Mouse (Mus musculus) neural tube, embryonic 14.5 days (tissue): Measurements from ENCODE around the gene Smarcd1. TPM values are rescaled to one million over a fixed set of nuclear protein-coding genes. Genes with fewer than 3 reads are reported as not detected.

Experiments used
- ATAC-seq: fragments of 200-750 bp; cut with Nextera tagmentation; 2 replicates; pipeline ENCODE4 v1.8.0; 2017; ENCODE audit warnings: low read depth, mild to moderate bottlenecking, moderate TSS enrichment, moderate library complexity
- H3K27ac ChIP-seq: fragments of 300-500 bp; sonication (generic); 2 replicates; pipeline ENCODE4 v1.5.1; 2014; ENCODE audit warnings: low read depth, mild to moderate bottlenecking, control low read depth, low read length, moderate library complexity, mixed read lengths
- H3K27me3 ChIP-seq: fragments of 300-500 bp; sonication (generic); 2 replicates; pipeline ENCODE4 v1.6.1; 2014; ENCODE audit warnings: low read length; ENCODE audit not compliant: control insufficient read depth, insufficient read depth
- H3K36me3 ChIP-seq: fragments of 300-500 bp; sonication (generic); 2 replicates; pipeline ENCODE4 v1.6.1; 2014; ENCODE audit warnings: low read length, mixed read lengths; ENCODE audit not compliant: control insufficient read depth, insufficient read depth
- H3K4me1 ChIP-seq: fragments of 300-500 bp; sonication (generic); 2 replicates; pipeline ENCODE4 v1.6.1; 2014; ENCODE audit warnings: low read length; ENCODE audit not compliant: control insufficient read depth, insufficient read depth
- H3K4me2 ChIP-seq: fragments of 300-500 bp; sonication (generic); 2 replicates; pipeline ENCODE4 v1.6.1; 2014; ENCODE audit warnings: mild to moderate bottlenecking, low read depth, low read length, control low read depth
- H3K4me3 ChIP-seq: fragments of 300-500 bp; sonication (generic); 2 replicates; pipeline ENCODE4 v1.5.1; 2014; ENCODE audit warnings: low read depth, low read length, control low read depth, mixed read lengths
- H3K9ac ChIP-seq: fragments of 300-500 bp; sonication (generic); replicated peaks from 2 replicates; pipeline ENCODE4 v1.6.1; 2014; ENCODE audit warnings: low read depth, mild to moderate bottlenecking, control low read depth, low read length, mixed read lengths
- H3K9me3 ChIP-seq: fragments of 300-500 bp; sonication (generic); 2 replicates; pipeline ENCODE4 v1.6.1; 2016; ENCODE audit warnings: low read length; ENCODE audit not compliant: control insufficient read depth
- WGBS: fragments of 180-500 bp; shearing (Covaris S2); extraction: QIAGEN DNeasy Blood & Tissue Kit; methylation state at CpG from one replicate; pipeline ENCODE4 v1.1.7; 2014; 5-methylcytosine and 5-hydroxymethylcytosine counted together
- polyA plus RNA-seq: library from polyadenylated mRNA; unstranded; fragments of >200 nt; fragmentation: Nextera tagmentation; extraction: Ambion mirVana; gene quantifications from 2 replicates; pipeline ENCODE4 v1.2.1, GENCODE M21; 2014

Gene Smarcd1
- polyA plus RNA-seq, 1 experiment from 2014 or later: 110 TPM

DNA sequence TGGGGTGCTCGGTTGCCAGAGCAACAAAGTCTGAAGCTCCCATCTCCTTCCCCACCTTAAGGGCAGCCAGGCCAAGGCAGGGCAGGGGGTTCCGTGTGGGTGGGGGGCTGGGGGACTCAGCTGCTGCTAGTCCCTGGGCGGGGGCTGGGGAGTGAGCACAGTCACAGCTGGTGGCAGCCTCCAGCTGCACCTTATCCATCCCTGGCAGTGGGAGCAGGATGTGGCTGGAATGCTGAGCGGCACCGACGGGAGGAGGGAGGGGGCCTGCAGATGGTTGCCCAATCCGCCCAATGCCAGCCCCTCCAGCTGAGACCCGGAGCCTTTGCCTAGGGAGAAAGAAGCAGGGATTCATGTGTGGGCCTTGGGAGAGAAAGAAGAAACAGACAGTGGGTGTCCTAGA, 24.8 kb upstream of the Smarcd1 start:
- H3K9ac ChIP-seq: peak overlapping the region; percentile 37; the same call in 1 of the 2 replicates
- H3K27me3 ChIP-seq: no peaks in the 10 kb centered on the region
- H3K9me3 ChIP-seq: no peaks in the 10 kb centered on the region
- 11% methylated on average over 8 of the region's 8 CpGs for WGBS
- peak; percentile 62 for ATAC-seq
- H3K36me3 ChIP-seq: peaks cover 5% of the 10 kb centered on the region; the same call in 1 of the 2 replicates
- H3K27ac ChIP-seq: peak overlapping the region; percentile 72
- H3K4me3 ChIP-seq: no peak overlapping the region
- peaks cover 50% of the 10 kb centered on the region for H3K4me1 ChIP-seq
- peak overlapping the region; percentile 64 for H3K4me2 ChIP-seq

DNA sequence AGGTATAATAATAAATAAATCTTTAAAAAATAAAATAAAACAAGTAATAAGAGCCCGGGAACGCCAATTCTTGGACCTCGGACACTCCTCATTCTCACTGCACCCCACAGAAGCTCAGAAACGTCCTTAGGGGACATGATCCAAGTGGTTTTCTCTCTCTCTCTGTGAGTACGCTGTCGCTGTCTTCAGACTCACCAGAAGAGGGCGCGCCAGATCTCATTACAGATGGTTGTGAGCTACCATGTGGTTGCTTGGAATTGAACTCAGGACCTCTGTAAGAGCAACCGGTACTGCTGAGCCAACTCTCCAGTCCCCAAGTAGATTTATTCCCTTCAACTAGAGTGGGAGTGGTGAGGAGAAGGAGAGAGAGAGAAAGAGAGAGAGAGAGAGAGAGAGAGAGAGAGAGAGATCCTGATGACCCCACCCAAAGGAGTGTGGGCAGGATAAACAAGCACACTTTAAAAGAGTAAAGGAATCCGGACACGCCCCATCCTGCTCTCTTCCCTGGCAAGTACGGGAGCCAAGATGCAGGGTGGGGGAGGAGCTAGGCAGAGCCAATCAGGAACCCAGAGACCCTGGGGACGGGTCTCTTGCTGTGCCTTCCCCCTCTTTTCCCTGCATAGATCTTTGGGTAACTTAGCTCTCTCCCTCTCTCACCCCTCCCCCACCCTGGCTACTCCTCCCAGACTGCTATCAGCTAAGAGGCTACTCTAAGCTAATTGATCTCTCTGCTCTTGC, 23.7 kb upstream of the Smarcd1 start:
- no peak overlapping the region for H3K27ac ChIP-seq
- H3K4me3 ChIP-seq: no peak overlapping the region
- H3K4me2 ChIP-seq: no peak overlapping the region
- 14% methylated on average over 13 of the region's 13 CpGs for WGBS
- H3K36me3 ChIP-seq: no peaks in the 10 kb centered on the region
- H3K4me1 ChIP-seq: peaks cover 40% of the 10 kb centered on the region
- no peaks in the 10 kb centered on the region for H3K9me3 ChIP-seq
- no peak overlapping the region for H3K9ac ChIP-seq
- peak; percentile 44; the same call in 1 of the 2 replicates for ATAC-seq
- no peaks in the 10 kb centered on the region for H3K27me3 ChIP-seq

DNA sequence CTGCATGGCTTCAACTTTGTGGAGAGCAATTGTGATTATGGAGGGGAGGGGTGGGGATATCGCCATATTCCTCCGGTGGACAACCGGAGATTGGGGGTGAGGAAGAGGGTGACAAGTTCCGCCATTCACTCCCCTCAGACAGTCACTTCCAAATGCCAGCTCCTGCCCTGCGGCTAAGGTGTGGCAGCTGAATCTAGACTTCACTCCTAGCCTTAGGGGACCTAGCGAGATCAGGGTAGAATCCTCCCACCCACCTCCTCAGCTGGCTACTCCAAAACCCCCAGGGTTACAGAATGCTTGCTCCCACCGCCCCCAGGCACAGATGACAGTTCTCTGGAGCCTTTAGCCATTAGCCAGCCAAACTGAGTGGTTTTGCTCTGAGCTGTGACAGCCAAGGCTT, 22.9 kb upstream of the Smarcd1 start:
- 52% methylated on average over 7 of the region's 7 CpGs for WGBS
- ATAC-seq: no peak

DNA sequence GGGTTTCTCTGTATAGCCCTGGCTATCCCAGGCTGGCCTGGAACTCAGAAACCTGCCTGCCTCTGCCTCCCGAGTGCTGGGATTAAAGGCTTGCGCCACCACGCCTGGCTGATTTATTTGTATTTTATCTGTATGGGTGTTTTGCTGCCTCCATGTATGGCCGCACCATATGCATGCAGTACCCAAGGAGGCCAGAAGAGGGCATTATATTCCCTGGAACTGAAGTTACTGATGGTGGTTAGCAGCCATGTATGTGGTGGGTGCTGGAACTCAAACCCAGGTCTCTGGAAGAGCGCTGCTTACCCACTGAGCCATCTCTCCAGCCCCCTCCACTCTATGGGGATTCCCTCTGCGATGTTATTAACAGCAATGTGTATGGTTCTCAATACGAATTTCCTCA, 19.0 kb upstream of the Smarcd1 start:
- 94% methylated on average over 7 of the region's 7 CpGs for WGBS
- no peak for ATAC-seq
- Histone ChIP-seq H3K4me2 (no peak overlapping the region), H3K27ac (no peak overlapping the region), H3K9ac (no peak overlapping the region), H3K4me1 (peaks cover 7% of the 10 kb centered on the region; the same call in 1 of the 2 replicates), H3K9me3 (no peaks in the 10 kb centered on the region), H3K4me3 (no peak overlapping the region), H3K27me3 (no peaks in the 10 kb centered on the region), H3K36me3 (0 out of 2 replicates have a peak, but pooled peaks cover 7% of the 10 kb centered on the region)

More for the DNA sequence above, 22.9 kb upstream of the Smarcd1 start:
- H3K4me1 ChIP-seq: peaks cover 32% of the 10 kb centered on the region
- no peaks in the 10 kb centered on the region for H3K9me3 ChIP-seq
- H3K27ac ChIP-seq: no peak overlapping the region
- no peak overlapping the region for H3K9ac ChIP-seq
- no peak overlapping the region for H3K4me2 ChIP-seq
- H3K36me3 ChIP-seq: no peaks in the 10 kb centered on the region
- H3K27me3 ChIP-seq: no peaks in the 10 kb centered on the region
- H3K4me3 ChIP-seq: no peak overlapping the region

DNA sequence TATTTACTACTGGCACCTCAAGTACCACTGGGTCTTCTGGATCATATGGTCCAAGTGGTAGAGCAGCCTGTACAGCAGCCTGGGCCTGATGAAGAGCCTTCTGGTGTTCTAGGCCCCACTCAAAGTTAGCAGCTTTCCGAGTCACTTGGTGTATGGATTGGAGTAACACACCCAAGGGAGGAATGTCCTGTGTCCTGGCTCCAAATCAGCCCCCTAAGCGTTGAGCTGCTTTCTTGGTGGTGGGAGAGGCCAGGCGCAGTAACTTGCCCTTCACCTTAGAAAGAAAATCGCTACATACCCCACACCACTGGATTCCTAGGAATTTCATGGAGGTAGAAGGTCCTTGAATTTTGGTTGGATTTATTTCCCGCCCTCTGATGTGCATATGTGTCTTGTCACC, 17.8 kb upstream of the Smarcd1 start:
- Histone ChIP-seq H3K4me3 (no peak overlapping the region), H3K9me3 (no peaks in the 10 kb centered on the region), H3K4me1 (0 out of 2 replicates have a peak, but pooled peaks cover 3% of the 10 kb centered on the region), H3K9ac (no peak overlapping the region), H3K27ac (no peak overlapping the region), H3K36me3 (peaks cover 11% of the 10 kb centered on the region; the same call in 1 of the 2 replicates), H3K4me2 (no peak overlapping the region), H3K27me3 (no peaks in the 10 kb centered on the region)
- no peak for ATAC-seq
- 94% methylated on average over 5 of the region's 5 CpGs for WGBS

DNA sequence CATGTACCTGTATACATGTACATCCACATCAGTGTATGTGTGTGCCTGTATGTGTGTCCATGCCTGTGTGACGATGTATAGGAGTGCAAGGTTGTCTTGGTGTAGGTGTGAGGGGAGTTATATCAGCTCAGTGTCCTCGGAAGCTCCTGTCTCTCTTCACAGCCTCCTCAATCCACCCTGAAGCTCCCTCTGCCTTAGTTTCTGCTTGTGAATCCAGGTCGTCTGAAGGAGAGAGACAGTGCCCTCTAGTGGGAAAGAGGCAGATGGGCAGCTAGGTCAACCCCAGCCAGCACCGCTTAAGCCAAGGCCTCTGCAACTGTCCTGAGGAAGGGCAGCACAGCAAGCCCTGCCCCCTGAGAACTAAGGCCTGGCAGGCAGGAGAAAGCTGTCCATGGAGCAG, 13.2 kb upstream of the Smarcd1 start:
- Histone ChIP-seq H3K36me3 (peaks cover 17% of the 10 kb centered on the region; the same call in 1 of the 2 replicates), H3K27ac (no peak overlapping the region)
- 5% methylated on average over 4 of the region's 4 CpGs for WGBS

DNA sequence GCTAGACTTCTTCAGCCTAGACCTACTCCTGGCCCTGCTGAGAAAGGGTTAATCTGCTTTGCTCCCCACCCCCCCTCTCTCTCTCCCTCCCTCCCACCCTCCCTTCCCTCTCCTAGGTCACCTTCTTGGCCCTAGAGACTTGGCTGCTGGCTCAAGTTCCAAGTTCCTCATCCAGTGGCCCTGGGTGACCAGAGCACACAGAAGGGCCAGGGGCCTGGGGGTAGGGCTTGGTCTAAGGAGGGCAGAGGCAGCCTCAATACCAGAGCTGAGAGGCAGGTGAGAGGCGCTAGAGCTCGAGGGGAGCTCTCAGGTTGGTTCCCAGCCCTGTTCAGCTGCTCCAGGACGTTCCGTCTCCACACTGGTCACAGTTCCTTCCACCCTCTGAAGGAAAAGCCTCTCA, 11.0 kb upstream of the Smarcd1 start:
- Histone ChIP-seq H3K4me2 (no peak overlapping the region), H3K27ac (no peak overlapping the region), H3K4me1 (peaks cover 5% of the 10 kb centered on the region; the same call in 1 of the 2 replicates), H3K4me3 (no peak overlapping the region), H3K9ac (no peak overlapping the region), H3K27me3 (no peaks in the 10 kb centered on the region), H3K36me3 (peaks cover 21% of the 10 kb centered on the region), H3K9me3 (no peaks in the 10 kb centered on the region)
- 38% methylated on average over 4 of the region's 4 CpGs for WGBS
- no peak for ATAC-seq

More for the DNA sequence above, 13.2 kb upstream of the Smarcd1 start:
- no peak overlapping the region for H3K4me2 ChIP-seq
- peaks cover 5% of the 10 kb centered on the region; the same call in 1 of the 2 replicates for H3K4me1 ChIP-seq
- H3K4me3 ChIP-seq: no peak overlapping the region
- no peak overlapping the region for H3K9ac ChIP-seq
- no peaks in the 10 kb centered on the region for H3K9me3 ChIP-seq
- 0 out of 2 replicates have a peak, but pooled peaks have one; percentile 41 for ATAC-seq
- H3K27me3 ChIP-seq: no peaks in the 10 kb centered on the region

DNA sequence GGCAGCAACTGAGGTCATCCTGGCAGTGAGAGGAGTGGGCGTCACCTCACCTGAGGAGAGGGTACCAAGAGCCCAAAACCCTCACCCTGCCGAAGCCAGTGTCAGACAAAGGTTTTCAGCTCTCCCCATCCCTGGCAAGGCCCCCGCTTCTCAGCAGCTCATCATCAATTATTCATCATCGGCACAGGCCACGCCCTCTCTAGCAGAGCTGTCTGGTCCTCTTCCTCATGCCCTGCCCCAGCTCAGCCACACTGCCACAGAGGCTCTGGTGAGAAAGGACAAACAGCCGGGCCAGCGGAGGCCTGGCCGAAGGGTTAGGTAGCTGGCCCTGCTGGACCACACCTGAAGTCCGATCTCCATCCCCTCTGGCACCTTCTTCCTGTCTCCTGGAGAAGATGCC, 10.0 kb upstream of the Smarcd1 start:
- no peak overlapping the region for H3K9ac ChIP-seq
- 0 out of 2 replicates have a peak, but pooled peaks have one; percentile 44 for ATAC-seq
- WGBS: 47% methylated on average over 9 of the region's 9 CpGs
- H3K4me3 ChIP-seq: no peak overlapping the region
- no peaks in the 10 kb centered on the region for H3K27me3 ChIP-seq
- peak overlapping the region; percentile 12 for H3K27ac ChIP-seq
- no peaks in the 10 kb centered on the region for H3K9me3 ChIP-seq
- peaks cover 5% of the 10 kb centered on the region; the same call in 1 of the 2 replicates for H3K4me1 ChIP-seq
- no peak overlapping the region for H3K4me2 ChIP-seq
- peaks cover 30% of the 10 kb centered on the region for H3K36me3 ChIP-seq

DNA sequence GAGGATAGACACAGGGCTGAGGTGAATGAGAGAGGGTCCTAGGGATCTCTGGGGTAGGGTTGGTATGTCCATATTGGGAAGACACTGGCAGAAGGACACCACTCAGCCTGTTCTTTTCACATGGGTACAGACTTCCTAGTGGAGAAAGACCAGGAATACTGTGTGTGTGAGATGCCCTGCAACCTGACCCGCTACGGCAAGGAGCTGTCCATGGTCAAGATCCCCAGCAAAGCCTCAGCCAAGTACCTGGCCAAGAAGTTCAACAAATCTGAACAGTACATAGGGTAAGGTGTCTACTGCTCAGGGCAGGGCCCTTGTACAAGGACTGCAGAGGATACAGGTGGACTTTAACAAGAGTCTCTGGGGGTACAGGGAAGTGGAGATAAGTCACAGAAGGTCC, 4.6 kb upstream of the Smarcd1 start:
- 26% methylated on average over 2 of the region's 2 CpGs for WGBS
- Histone ChIP-seq H3K27me3 (no peaks in the 10 kb centered on the region), H3K9me3 (no peaks in the 10 kb centered on the region), H3K9ac (no peak overlapping the region), H3K27ac (no peak overlapping the region), H3K4me1 (no peaks in the 10 kb centered on the region), H3K4me2 (no peak overlapping the region), H3K36me3 (peaks cover 41% of the 10 kb centered on the region), H3K4me3 (no peak overlapping the region)
- no peak for ATAC-seq
